Mouse (Mus musculus) midbrain, embryonic 15.5 days (tissue): Measurements from ENCODE around the gene Eps8. TPM values are rescaled to one million over a fixed set of nuclear protein-coding genes. Genes with fewer than 3 reads are reported as not detected.

Experiments used
- ATAC-seq: fragments of 200-750 bp; cut with Nextera tagmentation; replicated peaks from 2 replicates; pipeline ENCODE4 v1.8.0; 2017; ENCODE audit warnings: moderate TSS enrichment
- H3K27ac ChIP-seq: fragments of 300-500 bp; sonication (generic); 2 replicates; pipeline ENCODE4 v1.5.1; 2015; ENCODE audit warnings: mild to moderate bottlenecking, inconsistent platforms
- H3K27me3 ChIP-seq: fragments of 300-500 bp; sonication (generic); replicated peaks from 2 replicates; pipeline ENCODE4 v1.6.1; 2015; ENCODE audit warnings: inconsistent platforms
- H3K36me3 ChIP-seq: fragments of 300-500 bp; sonication (generic); replicated peaks from 2 replicates; pipeline ENCODE4 v1.6.1; 2015; ENCODE audit warnings: inconsistent platforms
- H3K4me1 ChIP-seq: fragments of 300-500 bp; sonication (generic); 2 replicates; pipeline ENCODE4 v1.6.1; 2015; ENCODE audit warnings: inconsistent platforms
- H3K4me2 ChIP-seq: fragments of 300-500 bp; sonication (generic); 2 replicates; pipeline ENCODE4 v1.6.1; 2015; ENCODE audit warnings: inconsistent platforms, mild to moderate bottlenecking, moderate library complexity
- H3K4me3 ChIP-seq: fragments of 300-500 bp; sonication (generic); 2 replicates; pipeline ENCODE4 v1.5.1; 2015; ENCODE audit warnings: mild to moderate bottlenecking, inconsistent platforms
- H3K9ac ChIP-seq: fragments of 300-500 bp; sonication (generic); 2 replicates; pipeline ENCODE4 v1.6.1; 2015; ENCODE audit warnings: mild to moderate bottlenecking, inconsistent platforms
- H3K9me3 ChIP-seq: fragments of 300-500 bp; sonication (generic); 2 replicates; pipeline ENCODE4 v1.6.1; 2016; ENCODE audit warnings: inconsistent platforms
- WGBS: fragments of 180-500 bp; shearing (Covaris S2); methylation state at CpG from one replicate; pipeline ENCODE4 v1.1.7; 2015; ENCODE audit warnings: mixed read lengths; 5-methylcytosine and 5-hydroxymethylcytosine counted together
- polyA plus RNA-seq: library from polyadenylated mRNA; unstranded; fragments of >200 nt; fragmentation: Nextera tagmentation; extraction: Ambion mirVana; gene quantifications from 2 replicates; pipeline ENCODE4 v1.2.1, GENCODE M21; 2015

The Eps8 gene
- 25.1 and 25.8 TPM in 2 replicates for polyA plus RNA-seq

GRCm38 (mm10) chr6:137654776-137655175 is at the start of gene Eps8:
Gene Eps8, minus strand, starts transcription at chr6:137654876.
- H3K36me3 ChIP-seq: no peaks in the 10 kb centered on the region
- H3K4me3 ChIP-seq: no peak within 1 kb of the TSS
- H3K9me3 ChIP-seq: no peaks in the 10 kb centered on the region
- H3K27ac ChIP-seq: no peak within 1 kb of the TSS
- H3K4me2 ChIP-seq: no peak within 1 kb of the TSS
- ATAC-seq: no peak
- no peaks in the 10 kb centered on the region for H3K27me3 ChIP-seq
- H3K9ac ChIP-seq: no peak within 1 kb of the TSS
- no peaks in the 10 kb centered on the region for H3K4me1 ChIP-seq
- 85% methylated on average over 2 of the region's 2 CpGs for WGBS

DNA sequence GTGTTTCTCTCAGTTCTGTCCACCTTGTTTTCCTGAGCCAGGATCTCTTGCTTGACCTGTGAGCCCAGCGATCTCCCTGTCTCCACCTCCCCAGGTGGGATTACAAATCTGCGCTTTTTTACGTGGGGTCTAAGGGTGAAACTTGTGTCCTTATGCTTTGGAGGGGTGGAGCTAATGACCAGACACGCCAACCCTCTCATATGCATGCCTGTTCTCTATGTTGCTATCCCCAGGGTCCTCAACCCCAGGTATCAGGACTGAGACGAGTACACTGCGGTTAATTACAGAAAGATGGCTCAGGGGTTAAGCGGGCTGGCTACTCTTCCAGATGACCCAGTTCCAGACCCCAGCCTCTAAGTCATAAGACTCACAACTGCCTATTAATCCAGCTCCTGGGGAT is 48.8 kb upstream of the Eps8 start:
- Histone ChIP-seq H3K4me3 (no peak overlapping the region), H3K4me1 (no peaks in the 10 kb centered on the region), H3K9ac (no peak overlapping the region), H3K9me3 (no peaks in the 10 kb centered on the region), H3K4me2 (no peak overlapping the region), H3K36me3 (no peaks in the 10 kb centered on the region), H3K27ac (no peak overlapping the region), H3K27me3 (no peaks in the 10 kb centered on the region)
- ATAC-seq: no peak
- WGBS: 88% methylated on average over 7 of the region's 7 CpGs

- ATAC-seq: no peak
- no peaks in the 10 kb centered on the region for H3K27me3 ChIP-seq
- H3K27ac ChIP-seq: no peak overlapping the region
- H3K4me3 ChIP-seq: no peak overlapping the region
- H3K9me3 ChIP-seq: no peaks in the 10 kb centered on the region
- no peaks in the 10 kb centered on the region for H3K36me3 ChIP-seq
- no peak overlapping the region for H3K4me2 ChIP-seq
- WGBS: 91% methylated on average over 4 of the region's 4 CpGs
- no peaks in the 10 kb centered on the region for H3K4me1 ChIP-seq
- H3K9ac ChIP-seq: no peak overlapping the region
Measured at GRCm38 (mm10) chr6:137702918-137703317, 48.2 kb upstream of the Eps8 start.

GRCm38 (mm10) chr6:137702186-137702585 is 47.5 kb upstream of the Eps8 start:
- no peaks in the 10 kb centered on the region for H3K27me3 ChIP-seq
- H3K27ac ChIP-seq: no peak overlapping the region
- no peak overlapping the region for H3K4me2 ChIP-seq
- H3K9ac ChIP-seq: no peak overlapping the region
- no peak for ATAC-seq
- 91% methylated on average over 3 of the region's 3 CpGs for WGBS
- no peaks in the 10 kb centered on the region for H3K4me1 ChIP-seq
- H3K36me3 ChIP-seq: no peaks in the 10 kb centered on the region
- no peak overlapping the region for H3K4me3 ChIP-seq
- H3K9me3 ChIP-seq: no peaks in the 10 kb centered on the region

DNA sequence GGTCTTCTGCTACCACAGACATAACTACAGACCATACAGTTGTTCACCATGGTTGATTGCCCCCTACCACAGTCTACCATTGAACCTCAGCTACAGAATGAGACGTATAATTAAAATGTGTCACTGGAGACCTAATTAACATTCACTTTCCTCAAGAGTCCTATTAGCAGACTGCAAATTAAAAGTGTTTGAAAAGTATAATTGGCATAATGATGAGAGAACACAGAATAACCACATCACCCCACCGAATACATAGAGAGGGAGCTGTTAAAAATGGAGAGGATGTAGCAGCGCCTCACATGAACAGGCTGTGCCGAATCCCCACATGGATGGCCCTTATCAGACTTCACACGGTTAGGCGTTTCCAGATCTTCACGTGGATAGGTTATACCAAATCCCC is 44.8 kb upstream of the Eps8 start:
- Histone ChIP-seq H3K9me3 (no peaks in the 10 kb centered on the region), H3K27ac (no peak overlapping the region), H3K4me3 (no peak overlapping the region), H3K9ac (no peak overlapping the region), H3K36me3 (no peaks in the 10 kb centered on the region), H3K27me3 (no peaks in the 10 kb centered on the region; the same call in 1 of the 2 replicates), H3K4me1 (no peaks in the 10 kb centered on the region), H3K4me2 (no peak overlapping the region)
- ATAC-seq: peak; percentile 66; the same call in 1 of the 2 replicates
- WGBS: 70% methylated on average over 7 of the region's 7 CpGs

GRCm38 (mm10) chr6:137696445-137697204 is 41.9 kb upstream of the Eps8 start:
- ATAC-seq: no peak
- Histone ChIP-seq H3K4me2 (no peak overlapping the region), H3K36me3 (no peaks in the 10 kb centered on the region), H3K4me3 (no peak overlapping the region), H3K4me1 (no peaks in the 10 kb centered on the region), H3K9me3 (no peaks in the 10 kb centered on the region), H3K27me3 (no peaks in the 10 kb centered on the region; the same call in 1 of the 2 replicates), H3K9ac (no peak overlapping the region), H3K27ac (no peak overlapping the region)
- 39% methylated on average over 8 of the region's 8 CpGs for WGBS

DNA sequence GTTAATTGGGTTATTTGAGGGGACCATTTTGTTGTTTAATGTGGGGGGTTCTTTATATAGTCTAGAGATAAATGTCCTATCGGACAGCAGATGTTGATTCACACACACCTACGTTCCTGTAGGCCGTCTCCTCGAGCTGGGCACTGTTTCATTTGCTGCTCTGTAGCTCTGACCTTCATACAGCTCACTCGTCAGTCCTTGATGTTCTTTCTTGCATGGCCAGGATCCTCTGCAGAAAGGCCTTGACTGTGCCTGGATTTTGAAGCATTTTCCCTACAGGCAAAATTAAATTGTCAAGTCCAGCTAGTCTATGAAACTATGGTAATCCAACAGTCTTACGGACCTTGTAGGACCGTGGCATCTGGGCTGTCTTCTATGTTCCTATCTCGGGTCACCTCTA is 40.4 kb upstream of the Eps8 start:
- WGBS: 94% methylated on average over 8 of the region's 8 CpGs
- no peak for ATAC-seq
- H3K4me2 ChIP-seq: no peak overlapping the region
- no peak overlapping the region for H3K4me3 ChIP-seq
- H3K9ac ChIP-seq: no peak overlapping the region
- H3K27me3 ChIP-seq: no peaks in the 10 kb centered on the region; the same call in 1 of the 2 replicates
- no peaks in the 10 kb centered on the region for H3K9me3 ChIP-seq
- no peak overlapping the region for H3K27ac ChIP-seq
- no peaks in the 10 kb centered on the region for H3K4me1 ChIP-seq
- H3K36me3 ChIP-seq: no peaks in the 10 kb centered on the region

- Histone ChIP-seq H3K36me3 (no peaks in the 10 kb centered on the region), H3K9me3 (no peaks in the 10 kb centered on the region), H3K4me3 (no peak overlapping the region), H3K9ac (no peak overlapping the region), H3K4me1 (no peaks in the 10 kb centered on the region), H3K27ac (no peak overlapping the region), H3K27me3 (no peaks in the 10 kb centered on the region; the same call in 1 of the 2 replicates), H3K4me2 (no peak overlapping the region)
- 88% methylated on average over 2 of the region's 2 CpGs for WGBS
- no peak for ATAC-seq
Measured at GRCm38 (mm10) chr6:137694310-137694709, 39.6 kb upstream of the Eps8 start.

DNA sequence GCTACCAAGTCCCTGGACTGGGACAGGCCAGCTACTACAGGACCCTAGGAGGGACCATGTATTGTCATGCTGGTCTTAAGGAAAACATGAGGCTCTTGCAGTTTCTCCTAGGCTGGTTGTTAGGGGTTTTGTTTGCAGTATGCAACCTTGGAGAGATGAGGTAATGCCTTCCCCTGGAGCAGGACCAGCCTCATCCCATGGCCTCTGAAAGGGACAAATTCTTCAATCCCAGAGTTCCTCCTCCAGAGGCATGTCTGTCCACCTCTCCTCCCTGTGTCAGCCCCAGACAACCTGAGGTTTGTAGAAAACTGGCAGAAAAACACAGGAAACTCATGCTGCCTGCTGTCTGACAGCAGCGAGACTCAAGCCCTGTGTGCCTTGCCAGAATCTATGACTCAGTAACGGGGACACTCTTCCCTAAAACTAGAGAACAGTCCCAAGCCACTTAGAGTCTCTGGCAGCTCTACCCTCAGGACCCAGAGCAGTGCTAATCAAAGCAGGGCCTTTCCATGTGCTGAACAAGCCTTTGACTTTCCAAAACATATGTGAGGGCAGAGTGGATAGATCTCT is 36.0 kb upstream of the Eps8 start:
- Histone ChIP-seq H3K4me3 (no peak overlapping the region), H3K4me1 (no peaks in the 10 kb centered on the region), H3K4me2 (no peak overlapping the region), H3K27ac (no peak overlapping the region), H3K9me3 (no peaks in the 10 kb centered on the region), H3K9ac (no peak overlapping the region), H3K27me3 (no peaks in the 10 kb centered on the region; the same call in 1 of the 2 replicates), H3K36me3 (no peaks in the 10 kb centered on the region)
- 72% methylated on average over 2 of the region's 2 CpGs for WGBS
- ATAC-seq: no peak

GRCm38 (mm10) chr6:137688506-137689105 is 33.9 kb upstream of the Eps8 start:
- WGBS: 76% methylated on average over 11 of the region's 11 CpGs
- no peak for ATAC-seq
- no peak overlapping the region for H3K9ac ChIP-seq

GRCm38 (mm10) chr6:137688079-137688478 is 33.4 kb upstream of the Eps8 start:
- no peak for ATAC-seq
- H3K9ac ChIP-seq: no peak overlapping the region
- 82% methylated on average over 3 of the region's 3 CpGs for WGBS

More at GRCm38 (mm10) chr6:137688506-137689105, 33.9 kb upstream of the Eps8 start:
- Histone ChIP-seq H3K4me1 (no peaks in the 10 kb centered on the region), H3K4me2 (no peak overlapping the region), H3K9me3 (no peaks in the 10 kb centered on the region), H3K36me3 (no peaks in the 10 kb centered on the region), H3K27me3 (no peaks in the 10 kb centered on the region), H3K4me3 (no peak overlapping the region), H3K27ac (no peak overlapping the region)

GRCm38 (mm10) chr6:137687667-137688066 is 33.0 kb upstream of the Eps8 start:
- no peak overlapping the region for H3K9ac ChIP-seq
- no peak for ATAC-seq
- H3K4me2 ChIP-seq: no peak overlapping the region
- WGBS: 91% methylated on average over 5 of the region's 5 CpGs
- H3K9me3 ChIP-seq: no peaks in the 10 kb centered on the region
- no peaks in the 10 kb centered on the region for H3K27me3 ChIP-seq
- H3K4me3 ChIP-seq: no peak overlapping the region
- no peaks in the 10 kb centered on the region for H3K4me1 ChIP-seq
- no peaks in the 10 kb centered on the region for H3K36me3 ChIP-seq
- H3K27ac ChIP-seq: no peak overlapping the region

More at GRCm38 (mm10) chr6:137688079-137688478, 33.4 kb upstream of the Eps8 start:
- Histone ChIP-seq H3K9me3 (no peaks in the 10 kb centered on the region), H3K4me1 (no peaks in the 10 kb centered on the region), H3K36me3 (no peaks in the 10 kb centered on the region), H3K4me3 (no peak overlapping the region), H3K4me2 (no peak overlapping the region), H3K27me3 (no peaks in the 10 kb centered on the region), H3K27ac (no peak overlapping the region)
